Mouse (Mus musculus) layer of hippocampus, postnatal 25 days (tissue): ENCODE results near the gene Slc4a1ap. TPM values are rescaled to one million over a fixed set of nuclear protein-coding genes. Genes with fewer than 3 reads are reported as not detected.
"Not testable (repeated sequence)": the region's sequence is repeated elsewhere in the genome, so short reads cannot be mapped to it uniquely, and the experiment has no call there.

Source experiments
- DNase-seq, 2 experiments: peaks; one replicate each; pipeline ENCODE4 v3.0.0; 2022; ENCODE audit warnings: mixed read lengths in 2 of 2, low spot score in 1 of 2; ENCODE audit errors: extremely low spot score in 1 of 2
- total RNA-seq, 2 experiments: library from RNA; stranded (reverse); gene quantifications; 2 replicates each; pipeline ENCODE4 v1.2.3; 2021

The Slc4a1ap gene
- total RNA-seq, 2 experiments from 2014 or later, result 49.3 to 50.1 TPM

DNA sequence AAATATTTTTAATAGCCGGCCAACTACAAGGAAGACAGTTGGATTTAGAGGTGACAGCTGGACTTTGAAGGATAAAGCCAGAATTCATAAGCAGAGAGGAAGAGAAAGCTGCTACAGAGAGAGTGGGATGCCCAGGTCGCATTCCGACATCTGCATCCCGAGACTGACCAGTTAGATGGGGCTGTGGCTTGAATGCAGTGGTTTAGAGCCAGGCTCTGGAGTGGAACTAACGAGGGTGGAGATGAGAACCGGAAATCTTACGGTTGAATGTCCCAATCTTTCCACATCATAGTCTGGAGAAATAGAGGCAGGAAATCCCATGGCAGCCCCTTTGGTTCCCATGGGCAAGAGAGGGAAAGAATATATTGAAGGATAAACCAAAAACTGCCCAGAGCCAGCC lies 39.2 kb downstream of the Slc4a1ap start:
- no peak for DNase-seq

DNA sequence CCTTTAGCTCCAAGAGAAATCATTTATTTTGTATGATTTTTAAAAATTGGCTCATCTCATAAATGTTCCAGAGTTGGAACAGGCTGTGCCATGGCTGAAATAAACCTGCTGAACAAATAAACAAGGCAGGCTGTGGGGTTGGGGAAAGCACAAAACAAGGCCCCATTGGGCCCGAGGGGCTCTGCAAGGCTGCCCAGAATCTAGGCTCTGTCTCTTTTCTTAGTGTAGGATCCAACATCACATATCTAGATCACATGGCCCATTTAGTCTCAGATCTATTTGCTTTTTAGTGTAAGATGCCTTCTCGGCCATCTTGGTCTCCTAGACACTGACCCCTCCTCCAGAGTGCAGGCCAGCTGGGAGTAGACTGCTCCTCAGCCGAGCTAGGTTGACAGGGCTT lies 39.7 kb downstream of the Slc4a1ap start:
- no peak for DNase-seq

DNA sequence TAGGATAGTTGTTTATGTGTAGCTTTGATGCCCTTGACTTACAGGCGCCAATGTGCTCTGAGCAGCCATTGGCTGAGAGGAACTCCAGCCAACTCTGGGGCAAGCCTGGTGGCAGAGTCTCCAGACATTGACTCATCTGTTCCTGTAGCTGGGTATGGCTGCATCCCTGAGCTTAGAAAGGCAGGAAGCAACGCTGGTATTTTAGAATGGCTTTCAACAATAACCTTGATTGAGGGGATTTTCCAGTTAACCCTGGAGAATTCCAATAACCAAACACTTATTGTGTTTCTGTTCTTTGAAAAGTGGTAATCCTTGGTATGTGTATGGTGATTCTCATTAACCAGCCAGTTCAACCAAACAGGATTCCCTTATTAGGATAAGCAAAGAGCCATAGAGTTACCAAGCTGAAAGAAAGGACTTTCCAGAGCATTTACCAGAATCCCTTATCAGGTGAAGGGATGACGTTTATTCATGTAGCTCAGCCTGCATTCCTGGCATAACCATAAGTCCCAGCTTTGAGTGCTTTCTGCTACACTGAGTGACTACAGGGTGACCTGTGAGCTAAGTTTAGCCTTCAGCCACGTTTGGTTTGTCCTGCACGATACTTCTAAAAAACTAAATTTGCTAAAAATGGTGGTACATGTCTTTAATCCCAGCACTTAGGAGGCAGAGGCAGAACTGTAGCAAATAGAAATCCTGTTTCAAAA lies 41.3 kb downstream of the Slc4a1ap start:
- DNase-seq, result no peak

DNA sequence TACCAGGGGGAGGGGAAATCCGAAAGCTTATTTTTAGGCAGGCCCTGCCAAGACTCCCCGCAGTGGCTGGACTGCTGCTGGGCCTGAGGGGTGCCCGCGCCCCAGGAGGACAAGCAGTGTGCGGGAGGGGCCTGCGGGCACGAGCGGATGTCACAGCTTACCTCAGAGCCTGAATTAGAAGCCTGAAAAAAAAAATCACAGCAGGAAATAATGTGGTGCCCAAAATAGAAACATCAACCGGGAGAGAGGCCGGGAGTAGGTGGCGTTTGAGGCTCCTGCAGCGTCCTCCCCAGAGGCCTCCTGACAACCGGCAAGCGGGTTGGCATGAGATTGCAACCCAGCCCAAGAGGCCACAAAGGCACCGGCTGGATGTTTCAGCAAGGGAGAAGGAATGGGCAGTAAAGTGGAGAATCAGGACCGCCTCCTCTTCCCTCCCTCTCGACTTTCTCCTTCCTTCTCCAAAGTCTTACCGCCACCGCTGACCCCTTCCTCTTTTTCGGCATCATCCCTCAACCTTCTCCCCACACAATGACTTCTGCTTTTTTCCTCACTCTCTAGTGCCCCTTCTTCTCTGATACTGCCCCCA lies 44.3 kb downstream of the Slc4a1ap start:
- DNase-seq, result no peak

DNA sequence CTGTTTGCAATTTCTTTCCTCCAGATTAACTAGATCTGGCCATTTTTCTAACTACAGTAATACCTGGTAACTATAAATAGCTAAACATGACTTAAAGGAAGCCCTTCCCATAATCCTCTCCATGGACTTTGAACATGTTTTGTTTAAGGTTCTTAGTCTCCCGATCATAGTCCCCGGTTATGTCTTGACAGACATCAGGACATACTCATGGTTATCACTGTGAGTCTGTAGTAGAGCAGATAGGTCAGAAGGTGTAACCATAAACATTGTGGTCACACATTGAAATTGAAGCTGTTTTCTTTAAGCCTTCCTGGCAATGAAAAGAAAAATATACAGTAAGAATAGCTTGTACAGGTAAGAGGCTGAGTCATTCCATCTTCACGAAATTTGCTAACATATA lies 46.9 kb downstream of the Slc4a1ap start:
- no peak for DNase-seq

DNA sequence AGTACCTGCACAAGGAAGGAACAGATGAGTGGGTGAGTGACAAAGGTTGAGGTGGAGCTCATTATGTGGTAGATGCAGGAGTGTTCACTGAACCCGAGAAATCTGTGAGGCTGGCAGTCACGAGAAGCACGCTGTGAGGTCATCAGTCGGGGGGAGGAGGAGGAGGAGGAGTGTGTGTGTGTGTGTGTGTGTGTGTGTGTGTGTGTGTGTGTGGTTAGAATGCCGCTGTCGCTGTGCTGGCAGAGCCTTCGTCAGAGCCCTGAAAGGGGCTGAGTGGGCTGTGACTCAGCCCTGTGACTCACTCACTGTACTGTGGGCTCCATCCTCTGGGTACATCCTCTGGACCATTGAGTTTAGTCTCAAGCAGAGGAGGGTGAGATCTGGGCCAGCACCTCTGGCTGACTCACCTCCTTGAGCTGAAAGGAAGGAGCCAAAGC lies 49.8 kb downstream of the Slc4a1ap start:
- DNase-seq, result no peak

DNA sequence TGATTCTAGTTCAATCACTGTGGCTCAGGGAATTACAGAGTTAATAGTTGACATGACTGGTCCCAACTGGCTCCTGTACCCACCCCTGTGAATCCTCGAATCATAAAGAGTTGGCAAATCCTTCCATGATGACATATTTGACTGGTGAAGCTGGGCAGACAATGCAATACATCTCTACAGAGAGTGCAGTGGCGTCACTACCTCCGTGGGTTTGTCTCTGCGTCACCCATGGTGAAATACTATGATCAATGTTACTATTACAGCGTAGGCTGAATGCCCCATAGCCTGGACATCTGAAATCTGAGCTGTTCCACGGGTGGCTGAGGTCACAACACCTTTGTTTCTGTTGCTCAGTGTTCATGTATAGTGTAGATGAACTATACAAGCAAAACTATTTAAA lies 54.5 kb downstream of the Slc4a1ap start:
- no peak for DNase-seq

DNA sequence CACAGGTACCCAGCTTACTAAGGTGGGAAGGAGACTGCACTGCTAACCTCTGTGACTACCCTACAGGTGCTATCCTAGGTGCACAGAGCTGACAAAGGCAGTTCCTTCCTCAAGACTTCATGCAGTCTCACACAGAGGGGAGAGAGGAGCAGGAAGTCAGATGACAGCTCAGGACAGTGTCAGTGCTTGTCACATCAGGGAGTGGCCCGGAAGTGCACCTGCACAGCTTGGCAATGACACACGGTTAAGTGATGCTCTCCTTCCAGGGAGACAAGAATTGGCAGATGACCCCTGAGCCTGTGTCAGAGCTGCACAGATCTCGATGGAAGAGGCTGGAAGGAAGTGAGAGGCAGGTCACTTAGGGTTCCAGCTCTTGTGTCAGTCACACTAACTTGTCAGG lies 55.1 kb downstream of the Slc4a1ap start:
- DNase-seq, result no peak

DNA sequence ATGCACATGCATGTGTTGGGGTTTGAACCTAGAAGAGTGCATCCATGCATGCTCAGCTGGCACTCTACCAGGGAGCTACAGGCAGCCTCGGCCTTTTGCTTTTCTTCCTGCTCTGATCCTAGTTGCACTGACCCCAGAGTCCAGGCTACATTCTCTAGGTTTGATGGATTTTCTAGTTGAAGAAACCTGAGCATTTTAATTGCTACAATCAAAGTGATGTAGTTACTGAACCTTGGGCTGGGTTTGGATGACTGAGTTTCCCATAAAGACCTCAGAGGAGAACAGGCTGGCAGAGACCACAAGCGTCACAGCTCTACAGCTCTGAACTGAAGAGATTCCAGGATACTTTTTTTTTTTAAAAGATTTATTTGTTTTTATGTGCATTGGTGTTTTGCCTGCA lies 56.5 kb downstream of the Slc4a1ap start:
- no peak for DNase-seq

DNA sequence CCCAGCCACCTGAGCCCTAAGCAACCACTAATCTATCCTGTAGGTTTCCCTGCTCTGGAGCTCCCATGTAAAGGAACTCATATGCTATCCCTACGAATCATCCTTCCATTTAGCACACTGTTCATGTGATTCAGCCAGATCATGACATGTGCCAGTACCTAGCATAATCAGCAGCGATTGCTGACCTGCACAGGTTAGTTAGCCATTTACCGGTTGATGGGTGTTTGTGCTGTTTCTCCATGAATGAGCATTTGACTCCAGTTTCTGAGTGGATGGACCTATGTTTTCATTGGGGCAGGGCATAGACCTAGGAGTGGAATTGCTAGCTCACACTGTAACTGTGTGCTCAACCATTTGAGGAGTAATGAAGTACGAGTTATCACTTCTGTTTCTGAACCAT lies 58.7 kb downstream of the Slc4a1ap start:
- no peak for DNase-seq

DNA sequence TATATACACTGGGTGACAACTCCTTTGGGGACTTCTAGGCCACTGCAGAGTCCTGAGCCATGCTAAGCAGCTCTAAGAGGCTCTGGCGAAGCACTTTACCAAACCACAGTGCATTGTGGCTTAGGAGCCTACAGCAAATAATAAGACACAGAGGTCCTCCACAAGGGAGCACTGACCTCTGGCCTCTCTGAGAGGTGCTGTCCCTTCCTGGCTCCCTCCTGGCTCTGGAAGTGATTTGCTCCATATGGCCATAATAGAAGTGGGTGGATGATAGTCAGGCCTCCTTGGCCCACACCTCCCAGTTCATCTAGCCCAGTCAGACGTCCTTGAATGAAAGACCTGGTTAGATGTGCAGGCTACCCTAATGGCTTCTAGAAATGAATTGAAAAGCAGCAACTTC lies 61.2 kb downstream of the Slc4a1ap start:
- no peak for DNase-seq

DNA sequence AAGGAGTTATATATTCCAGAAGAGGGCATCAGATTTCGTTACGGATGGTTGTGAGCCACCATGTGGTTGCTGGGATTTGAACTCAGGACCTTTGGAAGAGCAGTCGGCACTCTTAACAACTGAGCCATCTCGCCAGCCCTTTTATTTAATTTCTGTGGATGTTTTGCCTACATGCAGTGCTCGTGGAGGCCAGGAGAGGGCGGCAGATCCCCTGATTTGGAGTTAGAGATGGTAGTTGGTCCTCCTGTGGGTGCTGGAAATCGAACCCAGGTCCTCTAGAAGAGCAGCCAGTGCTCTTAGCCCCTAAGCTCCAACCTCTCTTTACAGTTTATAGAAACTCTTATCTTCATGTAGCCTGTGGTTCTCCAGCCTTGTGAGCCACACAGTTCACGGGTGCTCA lies 61.9 kb downstream of the Slc4a1ap start:
- not testable (repeated sequence) for DNase-seq

DNA sequence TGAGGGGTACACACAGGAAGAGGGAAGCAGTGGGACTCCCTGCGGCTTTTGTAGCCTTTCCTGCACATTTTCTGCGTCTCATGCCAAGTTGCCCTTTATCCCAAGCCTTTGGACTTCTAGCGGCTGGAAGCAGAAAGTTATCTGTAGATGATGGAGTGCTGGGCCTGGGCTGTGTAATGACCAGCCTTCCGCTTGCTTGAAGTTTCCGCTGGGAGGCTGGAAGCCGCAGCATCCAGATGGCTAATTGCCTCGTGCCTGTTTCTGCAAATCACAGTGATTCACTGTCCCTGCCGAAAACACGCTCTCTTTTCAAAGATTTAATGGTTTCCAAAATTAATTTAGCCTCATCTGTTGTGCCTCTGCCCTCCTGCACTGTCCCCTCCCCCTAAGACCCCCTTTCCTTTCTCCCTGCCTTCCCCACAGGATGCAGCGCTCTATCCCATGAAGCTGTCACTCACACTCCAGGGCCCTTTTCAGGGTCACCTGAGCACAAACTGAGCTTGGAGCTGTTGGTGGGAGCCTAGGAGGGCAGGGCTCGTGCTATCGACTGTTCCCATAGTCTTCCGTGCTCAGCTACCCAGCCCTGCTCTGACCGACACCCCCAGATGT lies 63.0 kb downstream of the Slc4a1ap start:
- DNase-seq, result no peak

DNA sequence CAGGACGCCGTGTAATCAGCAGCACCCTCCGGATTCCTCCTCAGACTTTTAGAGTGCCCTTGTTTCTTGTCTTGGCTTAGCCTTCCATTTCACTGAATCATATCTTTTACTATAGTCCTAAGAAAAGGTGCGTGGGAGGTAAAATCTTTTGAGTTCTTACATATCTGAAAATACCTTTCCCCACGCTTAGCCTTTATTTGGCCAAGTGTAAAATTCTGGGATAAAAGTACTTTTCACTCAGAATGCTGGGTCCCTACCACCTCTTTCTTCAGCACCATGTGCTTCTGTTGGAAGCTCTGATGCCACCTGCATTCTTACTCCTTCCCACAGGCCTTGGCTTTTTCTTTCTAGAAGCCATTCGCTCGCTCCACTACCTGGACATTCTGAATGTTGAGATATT lies 64.3 kb downstream of the Slc4a1ap start:
- no peak for DNase-seq

DNA sequence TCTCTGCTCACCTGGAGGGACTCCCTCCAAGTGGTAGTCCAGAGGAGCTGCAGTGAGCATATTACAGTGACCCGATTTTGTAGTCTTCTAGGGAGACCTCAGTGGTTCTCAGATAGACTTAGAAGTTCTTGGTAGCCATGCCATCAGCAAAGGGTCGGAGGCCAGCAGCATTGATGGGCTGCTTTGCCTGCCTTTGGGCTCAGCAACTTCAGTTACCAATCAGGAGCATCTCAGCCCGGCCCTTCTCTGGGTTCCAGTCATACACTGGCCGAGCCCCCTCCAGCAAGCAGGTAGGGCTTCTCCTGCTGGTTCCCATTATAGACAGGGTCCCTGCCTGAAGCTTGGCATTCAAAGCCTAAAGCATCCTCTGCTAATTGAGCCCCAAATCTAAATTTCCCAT lies 69.1 kb downstream of the Slc4a1ap start:
- DNase-seq, result no peak

DNA sequence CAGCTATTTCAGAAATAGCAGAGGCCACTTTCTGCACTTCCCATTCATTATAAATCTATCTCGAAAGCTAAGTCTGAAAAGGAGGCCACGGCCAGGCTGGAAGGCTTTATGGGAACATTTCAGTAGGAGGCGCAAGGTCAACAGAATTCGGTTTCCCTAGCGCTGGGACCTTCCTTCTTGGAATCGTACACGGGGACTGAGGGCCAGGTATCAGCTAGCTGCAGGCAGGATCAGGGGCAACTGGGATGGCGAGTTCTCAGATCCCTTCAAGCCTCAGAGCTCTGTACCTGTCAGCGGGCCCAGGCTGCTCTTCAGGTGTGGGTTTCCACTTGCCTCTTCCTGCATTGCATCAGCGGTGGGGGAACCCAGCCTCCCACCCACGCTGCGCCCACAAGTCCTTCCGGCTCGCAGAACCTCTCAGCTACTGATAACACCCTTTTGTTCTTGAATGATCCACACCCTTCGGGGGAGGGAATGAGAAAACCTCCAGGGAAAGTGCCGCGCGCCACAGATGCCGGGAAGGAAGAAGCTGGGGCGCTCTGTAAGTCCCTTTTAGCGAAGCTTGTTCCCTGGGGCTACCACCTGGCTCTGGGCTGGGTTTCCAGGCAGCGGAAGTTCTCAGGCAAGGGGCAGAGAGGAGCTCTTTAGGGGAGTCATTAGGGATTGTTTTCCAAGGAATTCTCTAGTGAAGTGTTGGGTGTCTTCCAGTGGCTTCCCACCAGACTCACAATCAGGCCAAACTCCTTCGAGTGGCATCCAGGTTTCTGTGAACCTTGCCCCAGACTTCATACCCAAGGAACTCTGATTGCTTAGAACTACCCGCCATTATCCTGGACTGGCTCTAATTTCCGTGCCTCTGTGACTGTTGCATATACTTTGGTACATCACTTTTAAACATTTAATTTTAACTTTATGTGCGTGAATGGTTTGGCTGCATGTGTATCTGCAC lies 70.0 kb downstream of the Slc4a1ap start, which contains the start of gene Mrpl33:
Mrpl33 (plus strand) TSS at position 455 of the 949 bp plus-strand sequence.
- DNase-seq, result peak in 1 of 2 experiments; percentile 22

DNA sequence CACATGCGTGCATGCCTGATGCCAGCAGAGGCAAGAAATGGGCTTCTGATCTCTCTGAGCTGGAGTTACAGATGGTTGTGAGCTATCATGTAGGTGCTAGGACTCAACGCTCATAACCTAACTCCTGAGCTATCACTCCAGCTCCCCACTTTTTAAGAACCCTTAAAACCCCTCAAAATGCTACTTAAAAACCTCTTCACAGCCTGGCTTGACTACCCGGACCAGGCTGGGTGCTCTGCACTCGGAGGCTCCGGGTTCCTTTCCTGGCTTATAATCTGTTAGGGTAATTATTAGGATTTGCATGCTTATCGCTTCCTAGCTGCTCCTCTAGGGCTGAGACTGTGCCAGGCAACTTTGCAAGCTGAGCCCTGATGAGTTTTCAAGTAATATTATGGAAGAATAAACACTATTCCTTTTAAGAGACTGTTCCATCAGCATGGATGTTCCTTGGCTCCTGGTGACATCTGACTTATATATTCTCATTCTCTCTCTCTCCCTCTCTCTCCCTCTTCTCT lies 70.7 kb downstream of the Slc4a1ap start:
- DNase-seq, result no peak

DNA sequence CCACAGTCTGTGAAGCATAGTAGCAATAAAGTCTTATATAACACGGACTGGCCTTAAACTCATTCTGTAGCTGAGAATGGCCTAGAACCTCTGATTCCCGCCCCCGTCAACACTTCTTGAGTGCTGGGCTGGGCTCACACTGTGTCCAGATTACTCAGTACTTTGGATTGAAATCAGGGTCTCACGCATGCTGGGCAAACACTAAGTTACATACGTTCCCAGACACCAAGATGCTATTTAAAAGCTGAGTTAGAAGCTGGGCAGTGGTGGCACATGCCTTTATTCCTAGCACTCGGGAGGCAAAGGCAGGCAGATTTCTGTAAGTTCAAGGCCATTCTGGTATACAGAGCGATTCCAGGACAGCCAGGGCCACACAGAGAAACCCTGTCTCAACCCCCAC lies 71.3 kb downstream of the Slc4a1ap start:
- no peak for DNase-seq

DNA sequence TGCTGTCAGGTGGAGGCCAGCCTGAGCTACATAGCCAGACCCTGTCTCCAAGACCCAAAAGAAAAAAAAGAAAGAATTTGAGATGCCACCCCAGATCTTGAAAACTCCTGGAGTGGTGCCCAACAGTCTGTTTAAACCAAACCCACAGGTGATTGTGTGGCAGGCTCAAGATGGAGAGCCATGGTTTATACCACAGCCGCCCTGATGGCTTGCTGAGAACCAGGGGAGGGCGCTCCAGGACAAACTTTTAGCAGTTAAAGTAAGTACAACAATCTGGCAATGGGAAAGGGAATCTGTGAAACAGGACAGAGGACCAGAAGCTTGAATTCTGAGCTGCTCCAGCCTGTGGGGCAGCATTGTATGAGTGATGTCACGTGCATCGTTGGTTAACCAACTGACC lies 71.8 kb downstream of the Slc4a1ap start:
- peak in 1 of 2 experiments; percentile 20 for DNase-seq

DNA sequence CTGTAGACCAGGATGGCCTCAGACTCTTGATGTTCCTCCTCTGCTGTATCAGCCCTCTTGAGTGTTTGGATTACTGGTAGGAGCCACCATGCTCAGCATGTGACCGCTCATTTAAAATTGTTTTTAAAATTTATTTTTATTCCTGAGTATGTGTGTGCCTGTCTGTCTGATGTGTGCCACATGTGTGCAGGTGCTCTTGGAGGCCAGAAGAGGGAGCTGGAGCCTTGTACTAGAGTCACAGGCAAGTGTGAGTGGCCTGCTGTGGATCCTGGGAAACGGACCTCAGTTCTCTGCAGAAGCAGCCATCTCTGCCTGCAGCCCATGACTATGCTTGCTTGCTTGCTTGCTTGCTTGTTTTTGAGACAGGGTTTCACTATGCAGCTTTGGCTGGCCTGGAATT lies 72.4 kb downstream of the Slc4a1ap start:
- DNase-seq, result no peak
